Mouse (Mus musculus) inflammation-experienced regulatory T-cells, adult 6 months (primary cell): ENCODE measurements around the gene Hbb-y. TPM values are rescaled to one million over a fixed set of nuclear protein-coding genes. Genes with fewer than 3 reads are reported as not detected.
"Not testable (repeated sequence)": the region's sequence is repeated elsewhere in the genome, so short reads cannot be mapped to it uniquely, and the experiment has no call there.

ENCODE experiments used
- ATAC-seq: one replicate; pipeline ENCODE4 v1.8.0; 2017
- polyA plus RNA-seq, 3 experiments: library from polyadenylated mRNA; unstranded; fragments of 100-300 nt; shearing (Covaris generic); gene quantifications; one replicate each; pipeline ENCODE4 v1.2.1; 2017

Hbb-y gene
- polyA plus RNA-seq, 3 experiments from 2014 or later = not detected

GRCm38 (mm10) chr7:103812174-103812573 is 40.8 kb downstream of the Hbb-y start:
- ATAC-seq = no peak

GRCm38 (mm10) chr7:103811223-103811845 is 41.7 kb downstream of the Hbb-y start:
- ATAC-seq = no peak

- ATAC-seq = no peak
Observed at GRCm38 (mm10) chr7:103810746-103811145, 42.3 kb downstream of the Hbb-y start.

GRCm38 (mm10) chr7:103810296-103810695 is 42.7 kb downstream of the Hbb-y start:
- no peak for ATAC-seq

GRCm38 (mm10) chr7:103809801-103810155 is 43.2 kb downstream of the Hbb-y start:
- ATAC-seq = no peak

- no peak for ATAC-seq
Observed at GRCm38 (mm10) chr7:103808971-103809800, 43.8 kb downstream of the Hbb-y start.

- not testable (repeated sequence) for ATAC-seq
Observed at GRCm38 (mm10) chr7:103808120-103808519, 44.9 kb downstream of the Hbb-y start.

- ATAC-seq = no peak
Observed at GRCm38 (mm10) chr7:103806856-103807255, 46.2 kb downstream of the Hbb-y start.

Other genes with a start within 250 kb of the Hbb-y start
- gene Olfr620, start 240.7 kb downstream of the Hbb-y start, polyA plus RNA-seq = under 1 TPM in 2 of 3 experiments, not detected in 1; 0.18 to 0.95 TPM
- gene Olfr622, start 210.5 kb downstream of the Hbb-y start, polyA plus RNA-seq = not detected
- gene Olfr623, start 189.5 kb downstream of the Hbb-y start, polyA plus RNA-seq = not detected
- not detected for gene Olfr624, start 182.0 kb downstream of the Hbb-y start, polyA plus RNA-seq
- gene Olfr625-ps1, start 170.5 kb downstream of the Hbb-y start, polyA plus RNA-seq = not detected
- gene Olfr243, start 138.5 kb downstream of the Hbb-y start, polyA plus RNA-seq = not detected
- not detected for gene Olfr628, start 122.8 kb downstream of the Hbb-y start, polyA plus RNA-seq
- gene Olfr629, start 108.3 kb downstream of the Hbb-y start, polyA plus RNA-seq = not detected
- gene Olfr630, start 95.9 kb downstream of the Hbb-y start, polyA plus RNA-seq = not detected
- under 1 TPM in 1 of 3 experiments, not detected in 2; 0.12 TPM for gene Olfr69, start 81.6 kb downstream of the Hbb-y start, polyA plus RNA-seq
- not detected for gene Olfr68, start 73.5 kb downstream of the Hbb-y start, polyA plus RNA-seq
- gene Olfr67, start 61.4 kb downstream of the Hbb-y start, polyA plus RNA-seq = not detected
- 1 to 10 TPM; 2.9 to 8.6 (median 3.0) TPM for gene Hbb-bt, start 39.2 kb downstream of the Hbb-y start, polyA plus RNA-seq
- gene Hbb-bs, start 25.1 kb downstream of the Hbb-y start, polyA plus RNA-seq = 10 to 100 TPM in 2 of 3 experiments, 1 to 10 TPM in 1; 9.8 to 22.5 (median 18.1) TPM
- gene Hbb-bh2, start 12.7 kb downstream of the Hbb-y start, polyA plus RNA-seq = not detected
- gene Hbb-bh1, start 10.1 kb downstream of the Hbb-y start, polyA plus RNA-seq = not detected
- gene Olfr66, start 33.0 kb upstream of the Hbb-y start, polyA plus RNA-seq = not detected
- gene Olfr64, start 41.3 kb upstream of the Hbb-y start, polyA plus RNA-seq = not detected
- gene Olfr65, start 50.3 kb upstream of the Hbb-y start, polyA plus RNA-seq = not detected
- not detected for gene Olfr631, start 75.6 kb upstream of the Hbb-y start, polyA plus RNA-seq
- gene Olfr632, start 81.1 kb upstream of the Hbb-y start, polyA plus RNA-seq = not detected
- gene Olfr633, start 91.2 kb upstream of the Hbb-y start, polyA plus RNA-seq = not detected
- under 1 TPM in 1 of 3 experiments, not detected in 2; 0.07 TPM for gene Olfr635, start 117.9 kb upstream of the Hbb-y start, polyA plus RNA-seq
- gene Olfr638, start 145.5 kb upstream of the Hbb-y start, polyA plus RNA-seq = not detected
- not detected for gene Olfr639, start 164.1 kb upstream of the Hbb-y start, polyA plus RNA-seq
- gene Olfr640, start 172.4 kb upstream of the Hbb-y start, polyA plus RNA-seq = not detected
- not detected for gene Olfr641, start 182.2 kb upstream of the Hbb-y start, polyA plus RNA-seq
- gene Olfr642, start 199.4 kb upstream of the Hbb-y start, polyA plus RNA-seq = not detected
- not detected for gene 4930516K23Rik, start 208.2 kb upstream of the Hbb-y start, polyA plus RNA-seq
- gene Olfr644, start 218.7 kb upstream of the Hbb-y start, polyA plus RNA-seq = not detected
- gene Olfr645, start 232.2 kb upstream of the Hbb-y start, polyA plus RNA-seq = not detected